Mouse (Mus musculus) forebrain, embryonic 10.5 days (tissue): ENCODE results near the gene Tnfsf13b. TPM values are rescaled to one million over a fixed set of nuclear protein-coding genes. Genes with fewer than 3 reads are reported as not detected.

ENCODE experiments used
- DNase-seq: peaks from one replicate; pipeline ENCODE4 v3.0.0-alpha.2; 2017; ENCODE audit warnings: low spot score; ENCODE audit errors: extremely low spot score
- H3K27ac ChIP-seq: fragments of 300-500 bp; sonication (generic); 2 replicates; pipeline ENCODE4 v1.5.1; 2016; ENCODE audit warnings: mild to moderate bottlenecking
- H3K27me3 ChIP-seq: fragments of 300-500 bp; sonication (generic); 2 replicates; pipeline ENCODE4 v1.6.1; 2016; ENCODE audit warnings: mild to moderate bottlenecking; ENCODE audit not compliant: poor library complexity, severe bottlenecking
- H3K36me3 ChIP-seq: fragments of 300-500 bp; sonication (generic); replicated peaks from 2 replicates; pipeline ENCODE4 v1.6.1; 2016; ENCODE audit warnings: mild to moderate bottlenecking, moderate library complexity
- H3K4me1 ChIP-seq: fragments of 300-500 bp; sonication (generic); 2 replicates; pipeline ENCODE4 v1.6.1; 2016
- H3K4me3 ChIP-seq: fragments of 300-500 bp; sonication (generic); 2 replicates; pipeline ENCODE4 v1.5.1; 2016; ENCODE audit warnings: mild to moderate bottlenecking, moderate library complexity
- H3K9me3 ChIP-seq: fragments of 300-500 bp; sonication (generic); 2 replicates; pipeline ENCODE4 v1.6.1; 2016; ENCODE audit warnings: mild to moderate bottlenecking, moderate library complexity
- whole genome bisulfite sequencing: fragments of 180-500 bp; shearing (Covaris S2); methylation state at CpG from one replicate; pipeline ENCODE4 v1.1.7; 2016; 5-methylcytosine and 5-hydroxymethylcytosine counted together
- polyA plus RNA-seq: library from polyadenylated mRNA; unstranded; fragments of >200 nt; fragmentation: Nextera tagmentation; extraction: Ambion mirVana; gene quantifications from 2 replicates; pipeline ENCODE4 v1.2.1, GENCODE M21; 2016

Gene Tnfsf13b
- 0.12 and 0.30 TPM in 2 replicates for polyA plus RNA-seq

- no peaks in the 10 kb centered on the region for H3K36me3 ChIP-seq
- no peaks in the 10 kb centered on the region for H3K9me3 ChIP-seq
- peak within 1 kb of the TSS; percentile 60 for H3K4me3 ChIP-seq
- H3K27ac ChIP-seq, result peak within 1 kb of the TSS; percentile 53; the same call in 1 of the 2 replicates
- peaks cover 31% of the 10 kb centered on the region for H3K27me3 ChIP-seq
- 79% methylated on average over 16 of the region's 16 CpGs for WGBS
- H3K4me1 ChIP-seq, result peaks cover 24% of the 10 kb centered on the region
- DNase-seq, result no peak
Observed at GRCm38 (mm10) chr8:10006156-10006985, at the start of gene Tnfsf13b. Gene Tnfsf13b, plus strand, starts transcription at chr8:10006467.

GRCm38 (mm10) chr8:9958338-9958737 lies 47.9 kb upstream of the Tnfsf13b start:
- DNase-seq, result no peak
- no peaks in the 10 kb centered on the region for H3K27me3 ChIP-seq
- no peaks in the 10 kb centered on the region for H3K4me1 ChIP-seq
- no peak overlapping the region for H3K27ac ChIP-seq
- 84% methylated on average over 4 of the region's 4 CpGs for WGBS
- no peaks in the 10 kb centered on the region for H3K9me3 ChIP-seq
- no peak overlapping the region for H3K4me3 ChIP-seq
- H3K36me3 ChIP-seq, result no peaks in the 10 kb centered on the region

- H3K9me3 ChIP-seq, result no peaks in the 10 kb centered on the region
- no peak overlapping the region for H3K27ac ChIP-seq
- WGBS, result 93% methylated on average over 2 of the region's 2 CpGs
- DNase-seq, result no peak
- no peaks in the 10 kb centered on the region for H3K36me3 ChIP-seq
- H3K27me3 ChIP-seq, result no peaks in the 10 kb centered on the region
- no peak overlapping the region for H3K4me3 ChIP-seq
- no peaks in the 10 kb centered on the region for H3K4me1 ChIP-seq
Observed at GRCm38 (mm10) chr8:9959919-9960318, 46.3 kb upstream of the Tnfsf13b start.

GRCm38 (mm10) chr8:9971866-9972265 lies 34.4 kb upstream of the Tnfsf13b start:
- no peak overlapping the region for H3K4me3 ChIP-seq
- 91% methylated on average over 9 of the region's 9 CpGs for WGBS
- H3K9me3 ChIP-seq, result no peaks in the 10 kb centered on the region
- DNase-seq, result no peak
- H3K36me3 ChIP-seq, result peaks cover 44% of the 10 kb centered on the region
- H3K4me1 ChIP-seq, result peaks cover 15% of the 10 kb centered on the region
- H3K27ac ChIP-seq, result no peak overlapping the region
- H3K27me3 ChIP-seq, result no peaks in the 10 kb centered on the region

- 61% methylated on average over 5 of the region's 5 CpGs for WGBS
- DNase-seq, result no peak
- Histone ChIP-seq H3K9me3 (no peaks in the 10 kb centered on the region), H3K36me3 (peaks cover 30% of the 10 kb centered on the region), H3K27me3 (no peaks in the 10 kb centered on the region), H3K4me1 (peaks cover 38% of the 10 kb centered on the region), H3K4me3 (peak overlapping the region; percentile 91), H3K27ac (no peak overlapping the region)
Observed at GRCm38 (mm10) chr8:9975276-9975675, 31.0 kb upstream of the Tnfsf13b start.

- H3K36me3 ChIP-seq, result peaks cover 26% of the 10 kb centered on the region
- H3K27me3 ChIP-seq, result no peaks in the 10 kb centered on the region
- peak overlapping the region; percentile 91 for H3K4me3 ChIP-seq
- peak overlapping the region; percentile 86 for H3K27ac ChIP-seq
- H3K4me1 ChIP-seq, result peaks cover 38% of the 10 kb centered on the region
- peak; percentile 98 for DNase-seq
- WGBS, result under 1% methylated on average over 47 of the region's 47 CpGs
- H3K9me3 ChIP-seq, result no peaks in the 10 kb centered on the region
Observed at GRCm38 (mm10) chr8:9975898-9976611, 30.2 kb upstream of the Tnfsf13b start.

GRCm38 (mm10) chr8:9977016-9977415 lies 29.3 kb upstream of the Tnfsf13b start:
- DNase-seq, result no peak

GRCm38 (mm10) chr8:9977573-9978314 lies 28.5 kb upstream of the Tnfsf13b start, which contains the start of the genes Lig4 and Abhd13:
Gene Lig4, minus strand, starts transcription at chr8:9977686.
Gene Abhd13, plus strand, starts transcription at chr8:9977707.
- Histone ChIP-seq H3K27me3 (no peaks in the 10 kb centered on the region), H3K36me3 (peaks cover 10% of the 10 kb centered on the region), H3K4me1 (peaks cover 38% of the 10 kb centered on the region), H3K9me3 (no peaks in the 10 kb centered on the region), H3K4me3 (peak within 1 kb of the TSS; percentile 91), H3K27ac (peak within 1 kb of the TSS; percentile 92)
- WGBS, result under 1% methylated on average over 64 of the region's 68 CpGs
- peak; percentile 98 for DNase-seq

More at GRCm38 (mm10) chr8:9977016-9977415, 29.3 kb upstream of the Tnfsf13b start:
- Histone ChIP-seq H3K9me3 (no peaks in the 10 kb centered on the region), H3K27ac (peak overlapping the region; percentile 92), H3K36me3 (peaks cover 16% of the 10 kb centered on the region), H3K4me1 (peaks cover 38% of the 10 kb centered on the region), H3K27me3 (no peaks in the 10 kb centered on the region), H3K4me3 (peak overlapping the region; percentile 91)
- WGBS, result 47% methylated on average over 15 of the region's 15 CpGs

- Histone ChIP-seq H3K4me1 (peaks cover 38% of the 10 kb centered on the region), H3K27me3 (no peaks in the 10 kb centered on the region), H3K4me3 (peak overlapping the region; percentile 91), H3K27ac (peak overlapping the region; percentile 92; the same call in 1 of the 2 replicates), H3K9me3 (no peaks in the 10 kb centered on the region), H3K36me3 (peaks cover 11% of the 10 kb centered on the region)
- 66% methylated on average over 18 of the region's 18 CpGs for WGBS
- DNase-seq, result no peak
Observed at GRCm38 (mm10) chr8:9978475-9979230, 27.6 kb upstream of the Tnfsf13b start.

- no peak for DNase-seq
- H3K4me3 ChIP-seq, result no peak overlapping the region
- no peaks in the 10 kb centered on the region for H3K9me3 ChIP-seq
- WGBS, result 91% methylated on average over 1 of the region's 1 CpGs
- H3K4me1 ChIP-seq, result peaks cover 38% of the 10 kb centered on the region
- H3K36me3 ChIP-seq, result peaks cover 13% of the 10 kb centered on the region
- no peaks in the 10 kb centered on the region for H3K27me3 ChIP-seq
- no peak overlapping the region for H3K27ac ChIP-seq
Observed at GRCm38 (mm10) chr8:9979746-9980145, 26.5 kb upstream of the Tnfsf13b start.

- Histone ChIP-seq H3K4me1 (peaks cover 34% of the 10 kb centered on the region), H3K27me3 (no peaks in the 10 kb centered on the region), H3K4me3 (no peak overlapping the region), H3K36me3 (peaks cover 13% of the 10 kb centered on the region), H3K27ac (no peak overlapping the region), H3K9me3 (no peaks in the 10 kb centered on the region)
- no peak for DNase-seq
Observed at GRCm38 (mm10) chr8:9980188-9980587, 26.1 kb upstream of the Tnfsf13b start.

- Histone ChIP-seq H3K9me3 (no peaks in the 10 kb centered on the region), H3K36me3 (no peaks in the 10 kb centered on the region), H3K4me1 (peaks cover 22% of the 10 kb centered on the region), H3K27me3 (peaks cover 31% of the 10 kb centered on the region), H3K4me3 (no peak overlapping the region), H3K27ac (no peak overlapping the region)
- no peak for DNase-seq
- 80% methylated on average over 7 of the region's 7 CpGs for WGBS
Observed at GRCm38 (mm10) chr8:10004115-10004514, 2.2 kb upstream of the Tnfsf13b start.
